Mouse (Mus musculus): ENCODE measurements around the gene Slc10a6. TPM values are rescaled to one million over a fixed set of nuclear protein-coding genes. Genes with fewer than 3 reads are reported as not detected.

The Slc10a6 gene
- total and polyA plus RNA-seq, 2 experiments = 0.06 to 0.37 TPM

DNA sequence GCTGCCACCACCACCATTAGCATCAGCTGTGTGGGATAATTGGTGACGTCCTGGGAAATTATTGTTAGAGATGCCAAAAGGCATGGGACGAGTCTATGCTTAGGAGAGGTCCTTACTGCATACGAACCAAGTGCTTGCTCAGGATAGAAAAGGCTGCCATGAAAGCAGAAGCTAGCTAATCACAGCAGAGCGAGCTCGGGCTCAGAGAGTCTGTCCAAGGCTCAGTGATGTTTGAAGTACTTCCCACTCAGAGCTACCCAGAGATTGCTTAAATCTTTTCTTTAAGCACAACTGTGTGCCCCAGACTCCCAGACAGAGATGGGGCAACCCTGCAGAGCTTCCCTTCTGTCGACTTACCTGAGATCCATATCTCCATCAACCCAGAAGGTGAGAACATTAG, 704 bp downstream of the Slc10a6 start:
- Histone ChIP-seq H3K4me1 (ENCODE audit: control insufficient read depth, insufficient read depth, low read length) (peaks cover 8% of the 10 kb centered on the region), H3K36me3 (ENCODE audit: control insufficient read depth, insufficient read depth, low read length) (no peaks in the 10 kb centered on the region), H3K27me3 (ENCODE audit: control insufficient read depth, insufficient read depth, low read length) (no peaks in the 10 kb centered on the region), H3K9ac (ENCODE audit: low read depth, low read length) (no peak overlapping the region), H3K27ac (replicated peaks; ENCODE audit: insufficient read depth, low read depth, low read length) (no peak overlapping the region), H3K4me3 (ENCODE audit: insufficient read depth, low read depth, low read length) (no peak overlapping the region), H3K79me2 (ENCODE audit: control insufficient read depth, insufficient read depth, low read length) (no peaks in the 10 kb centered on the region)
- no peak for DNase-seq (ENCODE audit: extremely low read depth, low read depth, low spot score)
- no peak for TF ChIP-seq POLR2A (IDR thresholded peaks at IDR 0.05; ENCODE audit: extremely low read depth, insufficient read depth, low read length)
- no peak for TF ChIP-seq CTCF (IDR thresholded peaks at IDR 0.05; ENCODE audit: low read depth, low read length)
- 80% methylated on average over 6 of the region's 6 CpGs for WGBS

DNA sequence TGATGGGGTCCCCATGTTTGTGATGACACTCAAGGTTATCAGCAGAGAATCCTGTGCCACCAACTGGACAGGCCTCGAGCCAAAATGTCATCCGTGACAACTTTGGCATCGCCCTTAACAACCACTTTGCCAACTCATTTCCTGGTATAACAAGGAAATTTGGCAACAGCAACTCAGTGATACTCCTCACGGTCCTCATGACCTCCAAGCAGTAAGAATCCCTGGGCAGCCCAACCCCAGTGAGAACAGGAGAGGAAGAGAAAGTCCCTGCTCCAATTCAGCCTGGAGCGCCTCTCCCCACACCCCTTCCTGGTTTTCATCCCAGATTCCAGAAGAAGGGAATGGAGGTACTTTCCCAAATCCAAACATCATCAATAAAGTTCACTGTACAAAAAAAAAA, 4.4 kb downstream of the Slc10a6 start:
- Histone ChIP-seq H3K4me3 (ENCODE audit: insufficient read depth, low read depth, low read length) (no peak overlapping the region), H3K4me1 (ENCODE audit: control insufficient read depth, insufficient read depth, low read length) (peaks cover 2% of the 10 kb centered on the region; the same call in 1 of the 2 replicates), H3K27me3 (ENCODE audit: control insufficient read depth, insufficient read depth, low read length) (no peaks in the 10 kb centered on the region), H3K9ac (ENCODE audit: low read depth, low read length) (no peak overlapping the region), H3K27ac (replicated peaks; ENCODE audit: insufficient read depth, low read depth, low read length) (no peak overlapping the region), H3K36me3 (ENCODE audit: control insufficient read depth, insufficient read depth, low read length) (no peaks in the 10 kb centered on the region), H3K79me2 (ENCODE audit: control insufficient read depth, insufficient read depth, low read length) (no peaks in the 10 kb centered on the region)
- no peak for DNase-seq (ENCODE audit: extremely low read depth, low read depth, low spot score)
- TF ChIP-seq CTCF (IDR thresholded peaks at IDR 0.05; ENCODE audit: low read depth, low read length) = no peak
- no peak for TF ChIP-seq POLR2A (IDR thresholded peaks at IDR 0.05; ENCODE audit: extremely low read depth, insufficient read depth, low read length)
- WGBS = 34% methylated on average over 5 of the region's 5 CpGs

DNA sequence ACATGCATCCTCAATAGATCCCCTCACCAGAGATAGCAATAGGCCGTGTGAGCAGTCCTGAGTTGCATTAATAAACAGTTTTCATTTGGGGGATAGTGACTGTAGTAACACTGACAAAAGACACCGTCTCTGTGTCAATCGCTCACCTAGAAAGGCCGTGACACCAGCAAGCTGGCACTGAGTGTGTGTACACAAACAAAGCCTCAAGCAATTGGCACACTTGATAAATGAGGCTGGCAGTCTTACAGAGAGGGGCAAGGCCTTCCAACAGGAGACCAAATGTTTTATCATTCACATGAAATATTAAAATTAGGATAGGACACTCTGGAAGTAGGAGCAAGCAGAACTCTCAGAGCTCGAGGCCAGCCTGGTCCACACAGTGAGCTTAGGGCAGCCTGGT, 6.9 kb downstream of the Slc10a6 start:
- H3K4me3 ChIP-seq (ENCODE audit: insufficient read depth, low read depth, low read length) = no peak overlapping the region
- peak; percentile 12 for DNase-seq (ENCODE audit: extremely low read depth, low read depth, low spot score)
- no peaks in the 10 kb centered on the region for H3K4me1 ChIP-seq (ENCODE audit: control insufficient read depth, insufficient read depth, low read length)
- no peaks in the 10 kb centered on the region for H3K27me3 ChIP-seq (ENCODE audit: control insufficient read depth, insufficient read depth, low read length)
- H3K79me2 ChIP-seq (ENCODE audit: control insufficient read depth, insufficient read depth, low read length) = no peaks in the 10 kb centered on the region
- TF ChIP-seq POLR2A (IDR thresholded peaks at IDR 0.05; ENCODE audit: extremely low read depth, insufficient read depth, low read length) (no peak), CTCF (IDR thresholded peaks at IDR 0.05; ENCODE audit: low read depth, low read length) (no peak)
- no peaks in the 10 kb centered on the region for H3K36me3 ChIP-seq (ENCODE audit: control insufficient read depth, insufficient read depth, low read length)
- no peak overlapping the region for H3K27ac ChIP-seq (replicated peaks; ENCODE audit: insufficient read depth, low read depth, low read length)
- 31% methylated on average over 5 of the region's 5 CpGs for WGBS
- no peak overlapping the region for H3K9ac ChIP-seq (ENCODE audit: low read depth, low read length)

DNA sequence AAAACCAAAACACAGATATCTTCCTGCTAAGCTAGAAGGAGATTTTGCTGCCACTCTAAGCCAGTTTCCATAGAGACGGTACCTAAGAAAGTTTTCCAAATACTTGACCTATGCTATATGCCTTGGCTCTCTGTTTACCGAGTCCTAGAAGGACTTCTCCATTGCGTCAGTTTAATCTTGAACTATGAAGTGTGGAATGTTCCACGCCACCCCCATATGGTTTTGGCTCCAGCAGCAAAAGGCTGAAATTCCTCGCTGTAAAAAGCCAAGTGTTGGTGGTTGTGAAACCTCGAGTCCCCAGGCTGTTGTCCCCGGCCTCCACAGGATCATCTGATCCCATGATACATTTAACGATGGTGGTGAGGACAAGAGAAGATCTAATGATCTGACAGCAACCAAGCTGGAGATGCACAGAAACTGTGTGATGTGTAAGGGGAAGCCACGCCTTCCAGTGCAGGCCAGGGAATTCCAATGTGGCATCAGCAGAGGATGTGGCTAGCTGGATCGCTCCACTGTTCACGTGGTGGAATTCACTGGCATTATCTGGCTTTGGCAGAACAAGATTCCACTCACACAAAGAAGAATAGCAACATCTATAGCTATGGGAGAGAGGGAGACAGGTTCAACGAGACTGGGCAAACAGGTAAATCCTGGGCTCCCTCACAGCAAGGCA, 8.8 kb downstream of the Slc10a6 start:
- H3K27me3 ChIP-seq (ENCODE audit: control insufficient read depth, insufficient read depth, low read length) = no peaks in the 10 kb centered on the region
- H3K79me2 ChIP-seq (ENCODE audit: control insufficient read depth, insufficient read depth, low read length) = no peaks in the 10 kb centered on the region
- TF ChIP-seq POLR2A (IDR thresholded peaks at IDR 0.05; ENCODE audit: extremely low read depth, insufficient read depth, low read length) = no peak
- no peak for TF ChIP-seq CTCF (IDR thresholded peaks at IDR 0.05; ENCODE audit: low read depth, low read length)
- H3K9ac ChIP-seq (ENCODE audit: low read depth, low read length) = no peak overlapping the region
- no peaks in the 10 kb centered on the region for H3K4me1 ChIP-seq (ENCODE audit: control insufficient read depth, insufficient read depth, low read length)
- DNase-seq (ENCODE audit: extremely low read depth, low read depth, low spot score) = peak; percentile 19
- H3K4me3 ChIP-seq (ENCODE audit: insufficient read depth, low read depth, low read length) = no peak overlapping the region
- no peak overlapping the region for H3K27ac ChIP-seq (replicated peaks; ENCODE audit: insufficient read depth, low read depth, low read length)
- no peaks in the 10 kb centered on the region for H3K36me3 ChIP-seq (ENCODE audit: control insufficient read depth, insufficient read depth, low read length)
- WGBS = 84% methylated on average over 12 of the region's 12 CpGs

DNA sequence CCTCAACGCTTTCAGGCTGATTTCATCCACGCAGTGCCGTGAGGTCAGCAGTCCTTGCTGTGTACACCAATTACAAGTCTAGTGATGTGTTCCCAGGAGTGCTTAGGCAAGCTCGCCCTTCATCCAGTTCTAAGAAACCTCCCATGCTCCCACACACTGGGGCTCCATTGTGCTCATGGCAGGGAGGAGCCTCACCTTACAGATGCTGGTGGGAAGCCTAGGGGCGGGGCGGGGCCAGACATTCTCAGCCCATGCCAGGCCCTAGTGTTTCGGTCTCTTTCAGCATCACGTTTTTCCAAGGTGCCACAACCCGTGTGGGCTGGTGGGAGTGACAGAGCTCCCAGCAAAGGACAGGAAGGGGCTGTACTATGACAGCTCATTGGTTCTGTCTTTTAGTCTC, 12.0 kb downstream of the Slc10a6 start:
- Histone ChIP-seq H3K36me3 (ENCODE audit: control insufficient read depth, insufficient read depth, low read length) (no peaks in the 10 kb centered on the region), H3K27ac (replicated peaks; ENCODE audit: insufficient read depth, low read depth, low read length) (no peak overlapping the region), H3K4me3 (ENCODE audit: insufficient read depth, low read depth, low read length) (no peak overlapping the region), H3K4me1 (ENCODE audit: control insufficient read depth, insufficient read depth, low read length) (no peaks in the 10 kb centered on the region), H3K79me2 (ENCODE audit: control insufficient read depth, insufficient read depth, low read length) (no peaks in the 10 kb centered on the region), H3K9ac (ENCODE audit: low read depth, low read length) (no peak overlapping the region), H3K27me3 (ENCODE audit: control insufficient read depth, insufficient read depth, low read length) (no peaks in the 10 kb centered on the region)
- no peak for TF ChIP-seq CTCF (IDR thresholded peaks at IDR 0.05; ENCODE audit: low read depth, low read length)
- no peak for TF ChIP-seq POLR2A (IDR thresholded peaks at IDR 0.05; ENCODE audit: extremely low read depth, insufficient read depth, low read length)
- WGBS = 88% methylated on average over 9 of the region's 9 CpGs
- DNase-seq (ENCODE audit: extremely low read depth, low read depth, low spot score) = no peak

DNA sequence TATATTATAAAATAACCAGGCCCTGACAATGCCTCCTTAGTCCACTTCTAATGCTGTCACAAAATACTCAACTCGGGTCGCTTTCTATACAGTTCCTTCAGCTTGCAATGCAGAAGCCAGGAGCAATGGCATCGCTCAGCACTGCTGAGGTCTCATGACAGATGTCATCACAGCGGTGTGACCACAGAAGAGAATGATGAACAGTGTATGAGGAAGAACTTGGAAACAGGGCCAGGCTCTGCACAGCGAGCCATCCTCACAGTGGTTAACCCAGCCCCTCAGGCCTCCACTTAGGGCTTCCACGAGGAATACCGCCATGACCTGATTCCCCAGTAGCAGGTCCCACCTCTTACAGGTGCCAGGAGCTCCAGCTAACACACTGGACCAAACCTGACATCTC, 14.8 kb downstream of the Slc10a6 start:
- Histone ChIP-seq H3K27ac (replicated peaks; ENCODE audit: insufficient read depth, low read depth, low read length) (no peak overlapping the region), H3K4me1 (ENCODE audit: control insufficient read depth, insufficient read depth, low read length) (no peaks in the 10 kb centered on the region), H3K36me3 (ENCODE audit: control insufficient read depth, insufficient read depth, low read length) (no peaks in the 10 kb centered on the region), H3K4me3 (ENCODE audit: insufficient read depth, low read depth, low read length) (no peak overlapping the region), H3K79me2 (ENCODE audit: control insufficient read depth, insufficient read depth, low read length) (no peaks in the 10 kb centered on the region), H3K27me3 (ENCODE audit: control insufficient read depth, insufficient read depth, low read length) (no peaks in the 10 kb centered on the region), H3K9ac (ENCODE audit: low read depth, low read length) (no peak overlapping the region)
- no peak for TF ChIP-seq POLR2A (IDR thresholded peaks at IDR 0.05; ENCODE audit: extremely low read depth, insufficient read depth, low read length)
- no peak for TF ChIP-seq CTCF (IDR thresholded peaks at IDR 0.05; ENCODE audit: low read depth, low read length)
- WGBS = 92% methylated on average over 7 of the region's 7 CpGs
- DNase-seq (ENCODE audit: extremely low read depth, low read depth, low spot score) = no peak

Measured in liver, adult 2 months (tissue).